Mouse (Mus musculus) adrenal gland, adult 18-20 months (tissue): Measurements from ENCODE around the gene Mtg2. TPM values are rescaled to one million over a fixed set of nuclear protein-coding genes. Genes with fewer than 3 reads are reported as not detected.

Experiments
- total RNA-seq, 2 experiments: library from RNA; stranded (reverse); gene quantifications; 1 replicate in 1 of 2; 2 replicates in 1 of 2; pipeline ENCODE4 v1.2.3; 2021

Gene Mtg2
- total RNA-seq, 2 experiments from 2014 or later = 14.6 to 15.3 TPM

Other genes starting within 250 kb of the Mtg2 start
- 10 to 100 TPM; 17.2 to 19.9 TPM for gene Taf4, start 93.9 kb upstream of the Mtg2 start, total RNA-seq
- 10 to 100 TPM; 35.9 to 44.5 TPM for gene Lsm14b, start 45.6 kb upstream of the Mtg2 start, total RNA-seq
- 100 to 1,000 TPM; 207 to 235 TPM for gene Psma7, start 28.2 kb upstream of the Mtg2 start, total RNA-seq
- gene Ss18l1, start 28.1 kb upstream of the Mtg2 start, total RNA-seq = 10 to 100 TPM in 1 of 2 experiments, 1 to 10 TPM in 1; 4.9 to 13.5 TPM
- gene Hrh3, start 33.9 kb downstream of the Mtg2 start, total RNA-seq = under 1 TPM in 1 of 2 experiments, not detected in 1; 0.10 TPM
- 10 to 100 TPM; 36.9 to 37.5 TPM for gene Osbpl2, start 48.7 kb downstream of the Mtg2 start, total RNA-seq
- gene Adrm1, start 100.9 kb downstream of the Mtg2 start, total RNA-seq = 100 to 1,000 TPM; 179 to 198 TPM
- gene Lama5, start 155.3 kb downstream of the Mtg2 start, total RNA-seq = 10 to 100 TPM; 31.5 to 61.3 TPM
- 100 to 1,000 TPM; 777 to 810 TPM for gene Rps21, start 186.8 kb downstream of the Mtg2 start, total RNA-seq
- gene Cables2, start 202.9 kb downstream of the Mtg2 start, total RNA-seq = 10 to 100 TPM; 12.1 to 15.6 TPM
- not detected for gene Rbbp8nl, start 219.3 kb downstream of the Mtg2 start, total RNA-seq